Mouse (Mus musculus): ENCODE measurements around the gene Hapln1.

DNA sequence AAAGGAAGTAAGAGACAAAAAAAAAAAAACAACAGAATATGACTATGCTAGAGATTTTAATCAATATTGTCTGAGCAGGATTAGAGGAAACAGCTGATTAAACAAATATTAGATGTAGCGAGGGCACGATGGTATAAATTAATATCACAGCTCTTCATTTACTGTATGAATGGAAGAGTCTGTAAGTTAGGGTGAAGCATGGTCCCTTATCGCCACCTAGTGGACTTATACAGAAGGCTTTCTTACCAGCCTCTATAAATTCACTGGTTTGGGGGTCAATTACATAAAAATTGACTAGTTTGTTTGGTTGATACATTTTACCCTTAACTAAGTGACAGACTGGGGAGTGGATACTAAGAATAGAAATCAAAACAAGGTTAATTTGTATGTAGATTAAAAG lies 3.4 kb downstream of the Hapln1 start:
- TF ChIP-seq CTCF (IDR thresholded peaks at IDR 0.05; ENCODE audit: control insufficient read depth, insufficient read depth, low read length) (0 out of 2 replicates have a peak, but pooled peaks have one; percentile 8), POLR2A (IDR thresholded peaks at IDR 0.05; ENCODE audit: borderline replicate concordance, control insufficient read depth, low read depth, low read length) (no peak)
